Mouse (Mus musculus) spleen, postnatal 14 days (tissue): ENCODE data around the gene Bdh1.

Experiments
- DNase-seq, 2 experiments: peaks; one replicate each; pipeline ENCODE4 v3.0.0; 2021 to 2022; ENCODE audit warnings: low spot score in 2 of 2

Gene Bdh1

DNA sequence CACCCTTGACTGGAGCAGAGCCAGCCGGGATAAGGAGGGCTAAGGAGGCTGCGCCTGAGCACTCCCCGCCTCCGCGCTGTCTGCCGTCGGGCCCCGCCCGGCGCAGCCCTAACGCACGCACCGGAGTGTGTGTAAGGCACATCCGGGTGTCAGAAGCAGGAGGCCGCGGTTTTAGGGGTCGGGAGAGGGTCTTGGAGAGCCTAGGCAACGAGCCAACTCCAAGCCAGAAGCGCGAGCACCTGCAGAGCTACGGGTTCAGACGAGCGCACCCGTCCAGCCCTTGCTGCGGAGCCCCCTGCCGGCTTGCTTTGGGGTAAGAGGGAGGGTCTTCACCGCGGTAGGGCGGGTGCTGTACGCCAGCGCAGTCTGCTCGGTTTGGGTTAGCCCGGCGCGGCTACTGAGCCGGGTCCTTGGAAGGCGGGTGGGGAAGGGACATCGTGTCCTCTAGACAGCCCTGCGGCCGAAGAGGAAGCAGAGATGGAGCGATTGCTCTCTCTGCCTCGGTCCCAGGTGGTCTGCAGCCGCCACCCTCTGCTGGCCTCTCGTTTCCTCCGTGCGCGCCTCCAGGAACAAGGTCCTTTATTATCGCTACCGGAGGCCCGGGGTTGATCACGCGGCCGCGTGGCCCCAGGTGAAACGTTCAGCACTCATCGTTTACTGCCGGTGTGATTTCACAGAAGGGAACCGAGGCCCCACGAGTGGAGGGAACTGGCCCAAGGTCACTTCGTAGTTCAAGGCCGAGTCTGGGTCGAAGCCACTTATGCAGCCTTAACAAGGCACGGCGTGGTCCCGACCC lies 6.8 kb downstream of the Bdh1 start:
- peak in 1 of 2 experiments; percentile 22 for DNase-seq

- DNase-seq: peak; percentile 41 to 58
Measured at GRCm38 (mm10) chr16:31429471-31430155, 7.5 kb downstream of the Bdh1 start.

- no peak for DNase-seq
Measured at GRCm38 (mm10) chr16:31433466-31434110, 11.5 kb downstream of the Bdh1 start.

DNA sequence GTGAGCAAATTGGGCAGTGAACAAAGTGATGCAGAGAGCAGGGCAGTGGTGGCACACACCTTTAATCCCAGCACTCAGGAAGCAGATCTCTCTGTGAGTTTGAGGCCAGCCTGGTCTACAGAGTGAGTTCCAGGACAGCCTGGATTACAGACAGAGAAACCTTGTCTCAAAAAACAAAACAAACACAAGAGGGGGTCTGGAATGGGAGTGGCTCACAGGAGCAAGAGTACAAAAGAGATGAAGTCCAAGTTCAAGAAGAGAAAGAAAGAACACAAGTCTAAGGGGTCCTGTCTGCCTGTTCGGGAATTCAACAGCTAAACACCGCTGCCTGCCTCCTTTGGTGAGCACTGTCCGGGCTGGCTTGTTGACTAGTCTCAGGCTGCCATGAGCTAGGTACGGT lies 13.1 kb downstream of the Bdh1 start:
- no peak for DNase-seq

DNA sequence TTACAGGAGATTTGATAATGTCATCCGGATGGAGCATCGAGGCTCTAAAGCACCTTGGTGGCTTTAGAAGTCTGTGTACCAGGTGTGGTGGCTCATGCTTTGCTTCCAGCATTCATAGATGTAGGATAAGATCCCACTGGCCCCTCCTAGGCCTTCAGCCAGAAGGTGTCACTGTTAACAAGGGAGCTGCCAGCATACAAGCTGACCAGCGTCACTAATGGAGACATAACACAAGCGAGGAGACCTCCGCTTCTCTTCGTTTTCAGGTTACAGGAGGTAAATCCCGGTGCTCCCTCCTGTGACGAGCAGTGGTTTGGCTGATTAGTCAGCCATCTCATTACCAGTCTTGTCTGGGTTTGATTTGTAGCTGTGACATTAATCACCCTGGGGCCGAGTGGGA lies 14.0 kb downstream of the Bdh1 start:
- DNase-seq: no peak

- no peak for DNase-seq
Measured at GRCm38 (mm10) chr16:31437358-31437757, 15.3 kb downstream of the Bdh1 start.

- no peak for DNase-seq
Measured at GRCm38 (mm10) chr16:31439529-31439928, 17.4 kb downstream of the Bdh1 start.

- no peak for DNase-seq
Measured at GRCm38 (mm10) chr16:31440046-31440445, 18.0 kb downstream of the Bdh1 start.

DNA sequence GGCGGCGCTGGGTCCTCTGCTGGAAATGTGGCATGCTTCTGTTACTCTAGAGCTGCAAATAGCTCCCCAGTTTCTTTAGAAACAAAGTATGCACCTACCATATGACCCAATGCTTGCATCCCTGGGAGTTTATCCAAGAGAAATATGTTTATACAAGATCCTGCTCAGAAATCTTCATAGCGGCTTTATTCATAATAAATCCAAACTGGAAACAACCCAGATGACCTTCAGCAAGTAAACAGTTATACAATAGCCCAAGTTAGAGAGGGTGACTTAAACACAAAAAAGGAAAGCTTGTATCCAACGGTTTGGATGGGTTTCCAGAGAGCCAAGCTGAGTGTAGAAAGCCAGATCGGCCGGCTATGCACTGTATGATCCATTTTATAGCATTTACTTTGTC lies 22.4 kb downstream of the Bdh1 start:
- no peak for DNase-seq

GRCm38 (mm10) chr16:31446067-31446853 lies 24.2 kb downstream of the Bdh1 start:
- DNase-seq: no peak

- no peak for DNase-seq
Measured at GRCm38 (mm10) chr16:31449973-31450372, 27.9 kb downstream of the Bdh1 start.

DNA sequence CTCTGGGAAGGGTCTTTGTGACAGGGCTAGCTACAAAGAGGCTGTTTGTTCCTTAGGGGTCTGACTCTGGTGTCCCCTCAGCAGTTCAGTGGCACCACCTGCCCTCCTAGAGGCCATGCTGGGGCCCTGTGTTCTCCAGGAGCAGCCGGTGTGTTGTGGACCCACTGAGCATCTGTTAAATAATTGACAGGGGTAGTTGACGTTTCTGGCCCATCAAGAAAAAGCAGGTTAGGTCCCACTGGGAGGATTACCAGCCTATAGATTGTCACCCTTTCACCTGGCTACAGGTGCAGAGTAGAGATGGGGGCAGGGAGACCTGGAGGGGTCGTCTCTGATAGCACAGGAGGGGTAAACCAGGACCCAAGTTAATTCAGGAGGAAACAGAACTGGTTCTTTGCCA lies 29.2 kb downstream of the Bdh1 start:
- no peak for DNase-seq

DNA sequence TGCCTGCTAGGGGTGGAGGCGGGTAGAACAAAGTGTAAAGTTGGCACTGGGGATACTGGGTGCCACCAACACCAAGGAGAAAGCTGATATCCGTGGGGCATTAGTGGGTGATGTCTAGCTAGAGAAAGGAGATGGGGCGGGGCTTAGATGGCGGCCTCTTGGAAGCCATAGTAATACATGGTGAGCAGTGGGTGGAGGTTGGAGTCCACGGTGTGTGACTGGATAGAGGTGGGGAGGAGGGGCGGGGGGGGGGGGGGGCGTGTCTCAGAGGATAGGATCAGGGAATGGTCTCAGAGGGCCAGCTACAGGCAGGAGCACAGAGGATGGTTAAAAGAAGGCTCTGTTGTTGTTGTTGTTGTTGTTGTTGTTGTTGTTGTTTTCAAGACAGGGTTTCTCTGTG lies 30.4 kb downstream of the Bdh1 start:
- DNase-seq: no peak

GRCm38 (mm10) chr16:31454013-31454412 lies 31.9 kb downstream of the Bdh1 start:
- no peak for DNase-seq

DNA sequence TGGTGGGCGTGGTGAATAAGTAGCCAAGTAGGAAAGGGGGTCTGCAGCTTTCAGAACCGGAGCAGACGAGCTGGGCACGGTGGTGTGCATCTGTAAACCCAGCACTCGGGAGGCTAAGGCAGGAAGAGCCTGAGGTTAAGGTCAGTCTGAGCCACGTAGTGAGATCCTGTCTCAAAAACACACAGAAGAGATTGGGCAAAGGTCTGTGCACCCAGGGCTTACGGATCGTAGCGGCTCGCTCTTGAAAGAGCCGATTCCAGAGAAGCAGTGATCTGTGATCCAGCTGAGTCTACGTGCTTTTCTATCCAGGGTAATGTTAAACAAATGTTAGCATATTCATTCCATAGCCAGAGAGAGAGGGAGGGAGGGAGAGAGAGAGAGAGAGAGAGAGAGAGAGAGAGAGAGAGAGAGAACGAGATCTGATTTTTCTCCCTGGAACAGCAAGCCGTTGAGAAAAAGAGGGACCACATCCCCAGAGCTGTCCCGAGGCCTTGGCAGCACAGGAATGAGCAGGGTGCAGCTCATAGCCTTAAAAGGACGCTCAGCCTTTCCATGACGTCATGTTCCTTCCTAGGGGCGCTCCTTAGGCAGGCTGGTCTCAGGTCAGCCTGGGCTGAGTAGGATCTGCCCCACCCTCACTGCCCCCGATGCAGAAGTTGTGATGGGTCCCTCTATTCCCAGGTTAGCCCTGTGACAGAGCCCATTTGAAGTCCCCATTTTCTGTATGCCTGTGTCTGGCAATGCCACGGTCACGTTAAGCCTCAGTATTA lies 33.4 kb downstream of the Bdh1 start:
- no peak for DNase-seq

GRCm38 (mm10) chr16:31458229-31458918 lies 36.3 kb downstream of the Bdh1 start:
- DNase-seq: peak; percentile 38 to 66

DNA sequence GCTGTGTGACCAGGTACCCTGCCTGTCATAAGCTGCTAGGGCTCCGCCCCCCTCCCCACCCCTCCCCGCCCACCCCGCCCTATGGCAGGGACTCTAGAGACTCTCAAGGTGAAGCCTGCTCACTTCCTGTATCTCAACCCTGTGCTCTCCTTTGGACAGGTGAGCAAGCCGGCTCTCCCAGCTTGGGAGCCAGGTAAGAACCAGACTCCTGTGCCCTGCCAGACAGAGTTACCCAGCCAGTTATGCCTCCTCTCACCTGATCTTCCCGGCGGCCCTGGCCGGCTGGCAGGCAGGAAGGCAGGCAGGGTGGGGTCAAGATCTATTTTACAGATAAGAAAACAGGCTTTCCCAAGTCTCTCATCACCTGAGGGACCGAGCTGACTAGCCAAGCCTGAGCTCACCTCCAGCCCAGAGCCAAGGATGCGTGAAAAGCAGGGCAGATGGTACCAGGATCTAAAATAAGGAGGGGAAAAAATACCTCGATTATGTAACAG lies 37.9 kb downstream of the Bdh1 start:
- no peak for DNase-seq

GRCm38 (mm10) chr16:31460506-31460905 lies 38.4 kb downstream of the Bdh1 start:
- DNase-seq: no peak

GRCm38 (mm10) chr16:31461046-31461445 lies 39.0 kb downstream of the Bdh1 start:
- DNase-seq: no peak

- no peak for DNase-seq
Measured at GRCm38 (mm10) chr16:31462113-31462687, 40.1 kb downstream of the Bdh1 start.
